ENCODE assay signal across 8 mouse cellular contexts in genomic region chr6:71823488-71823887, GRCm38 (mm10). TPM values are rescaled to one million over a fixed set of nuclear protein-coding genes. Genes with fewer than 3 reads are reported as not detected.
DNase-seq lines count a peak whose midpoint lies in the region; ATAC-seq lines count a peak whose summit lies in the region.

No protein-coding gene starts in this region.

- no peak overlapping the region for H3K27ac ChIP-seq in heart, embryonic 12.5 days (ENCODE audit: poor library complexity, severe bottlenecking)
- H3K27ac ChIP-seq in liver, embryonic 12.5 days: peak overlapping the region; percentile 77
- H3K27ac ChIP-seq in stomach, embryonic 15.5 days: 0 out of 2 replicates have a peak overlapping the region, but pooled peaks have one; percentile 16

- no peaks in the 10 kb centered on the region for H3K9me3 ChIP-seq in heart, embryonic 12.5 days (replicated peaks)
- H3K9me3 ChIP-seq in liver, embryonic 12.5 days (replicated peaks): no peaks in the 10 kb centered on the region
- H3K9me3 ChIP-seq in stomach, embryonic 15.5 days: no peaks in the 10 kb centered on the region

- peak overlapping the region; percentile 87 for H3K4me2 ChIP-seq in heart, embryonic 12.5 days
- peak overlapping the region; percentile 79 for H3K4me2 ChIP-seq in liver, embryonic 12.5 days
- H3K4me2 ChIP-seq in stomach, embryonic 15.5 days: peak overlapping the region; percentile 67

- peak; percentile 99 for ATAC-seq in erythroid progenitor cell, adult 5-6 weeks (replicated peaks; ENCODE audit: low FRiP score, poor library complexity, severe bottlenecking)
- peak; percentile 89 for ATAC-seq in heart, embryonic 12.5 days (ENCODE audit: insufficient number of reproducible peaks, low FRiP score)
- ATAC-seq in liver, embryonic 12.5 days: peak; percentile 88
- peak; percentile 88 for ATAC-seq in stomach, embryonic 15.5 days (ENCODE audit: insufficient read depth, low FRiP score, low read depth)

- peak overlapping the region; percentile 81 for H3K9ac ChIP-seq in heart, embryonic 12.5 days
- H3K9ac ChIP-seq in liver, embryonic 12.5 days: peak overlapping the region; percentile 67
- H3K9ac ChIP-seq in stomach, embryonic 15.5 days: peak overlapping the region; percentile 59; the same call in 1 of the 2 replicates

- peaks cover 3% of the 10 kb centered on the region for H3K36me3 ChIP-seq in heart, embryonic 12.5 days
- peaks cover 7% of the 10 kb centered on the region for H3K36me3 ChIP-seq in liver, embryonic 12.5 days
- no peaks in the 10 kb centered on the region; the same call in 1 of the 2 replicates for H3K36me3 ChIP-seq in stomach, embryonic 15.5 days

- no peaks in the 10 kb centered on the region for H3K27me3 ChIP-seq in heart, embryonic 12.5 days (replicated peaks)
- peaks cover 4% of the 10 kb centered on the region; the same call in 1 of the 2 replicates for H3K27me3 ChIP-seq in liver, embryonic 12.5 days (replicated peaks)
- H3K27me3 ChIP-seq in stomach, embryonic 15.5 days (replicated peaks): no peaks in the 10 kb centered on the region

- WGBS in heart, embryonic 12.5 days: under 1% methylated on average over 19 of the region's 19 CpGs
- WGBS in liver, embryonic 12.5 days (ENCODE audit: insufficient replicate concordance): under 1% methylated on average over 19 of the region's 19 CpGs
- 0% methylated on average over 19 of the region's 19 CpGs for WGBS in stomach, embryonic 15.5 days

- H3K4me1 ChIP-seq in heart, embryonic 12.5 days (replicated peaks): peaks cover 9% of the 10 kb centered on the region
- peaks cover 42% of the 10 kb centered on the region for H3K4me1 ChIP-seq in liver, embryonic 12.5 days
- peaks cover 4% of the 10 kb centered on the region; the same call in 1 of the 2 replicates for H3K4me1 ChIP-seq in stomach, embryonic 15.5 days

- H3K4me3 ChIP-seq in heart, embryonic 12.5 days: peak overlapping the region; percentile 86
- peak overlapping the region; percentile 70 for H3K4me3 ChIP-seq in liver, embryonic 12.5 days
- H3K4me3 ChIP-seq in stomach, embryonic 15.5 days (replicated peaks): peak overlapping the region; percentile 67

- DNase-seq in CD4-positive helper T cell, adult 2 months (ENCODE audit: low read depth, low spot score): peak; percentile 92
- DNase-seq in brain, embryonic 18.5 days (ENCODE audit: low read depth, low spot score): peak; percentile 76
- peak; percentile 93 for DNase-seq in kidney, postnatal 10 days
- DNase-seq in natural killer cell, adult 2 months (ENCODE audit: low spot score in 2 of 2): peak; percentile 84 to 87

RNA-seq across cellular contexts. Expression of gene Mrpl35, which starts 3.3 kb away (rescaled TPM):
- total RNA-seq in erythroid progenitor cell, adult 5-6 weeks (2015; ENCODE audit: low replicate concordance): 5.8 and 5.9 TPM in 2 replicates
- 8.0 and 17.9 TPM in 2 replicates for total RNA-seq in erythroid progenitor cell, adult 5-6 weeks (2017; ENCODE audit: low replicate concordance)
- 50.0 and 53.5 TPM in 2 replicates for polyA plus RNA-seq in heart, embryonic 12.5 days (2016; fragmentation: Nextera tagmentation; extraction: Ambion mirVana)
- polyA plus RNA-seq in liver, embryonic 12.5 days (2016; fragmentation: Nextera tagmentation; extraction: Ambion mirVana): 81.6 and 82.7 TPM in 2 replicates
- 63.3 and 66.1 TPM in 2 replicates for polyA plus RNA-seq in stomach, embryonic 15.5 days (2015; fragmentation: Nextera tagmentation; extraction: Ambion mirVana)

RNA-seq across cellular contexts. Expression of gene Immt, which starts 7.6 kb away (rescaled TPM):
- total RNA-seq in erythroid progenitor cell, adult 5-6 weeks (2015; ENCODE audit: low replicate concordance): 72.1 and 78.4 TPM in 2 replicates
- total RNA-seq in erythroid progenitor cell, adult 5-6 weeks (2017; ENCODE audit: low replicate concordance): 79.6 and 98.6 TPM in 2 replicates
- polyA plus RNA-seq in heart, embryonic 12.5 days (2016; fragmentation: Nextera tagmentation; extraction: Ambion mirVana): 279 and 297 TPM in 2 replicates
- polyA plus RNA-seq in liver, embryonic 12.5 days (2016; fragmentation: Nextera tagmentation; extraction: Ambion mirVana): 156 and 176 TPM in 2 replicates
- 178 and 191 TPM in 2 replicates for polyA plus RNA-seq in stomach, embryonic 15.5 days (2015; fragmentation: Nextera tagmentation; extraction: Ambion mirVana)
